In the genomic region with DNA sequence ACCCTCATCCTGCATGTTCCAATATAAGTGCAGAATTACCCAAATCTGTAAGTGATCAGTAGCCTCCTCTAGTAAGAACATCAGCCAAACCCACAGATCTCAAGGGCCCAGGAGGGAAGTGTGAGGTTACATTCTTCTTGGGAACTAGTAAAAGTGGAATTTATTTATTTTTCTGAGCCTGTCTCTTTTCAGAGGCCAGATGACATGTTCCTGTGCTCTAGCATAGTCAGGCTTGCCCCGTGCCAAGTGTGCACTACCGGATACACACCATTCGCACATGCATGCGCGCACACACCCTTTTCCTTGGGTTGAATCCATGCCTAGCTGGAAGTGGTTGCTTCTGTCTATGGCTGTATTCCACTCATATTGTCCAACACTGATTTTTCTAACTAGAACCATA, we compare ENCODE assay signal across 32 mouse cellular contexts. TPM values are rescaled to one million over a fixed set of nuclear protein-coding genes. Genes with fewer than 3 reads are reported as not detected.
A peak's percentile ranks its signal among the peaks of the same experiment; 100 is the strongest.
DNase-seq lines count a peak whose midpoint lies in the region; ATAC-seq lines count a peak whose summit lies in the region.
"Had no signal": no experiment of that assay in that cellular context is flagged by ENCODE, and none has a peak within 500 bp of the region (broad histone marks: within the 10 kb centered on the region; RNA-seq: fewer than 3 reads in every experiment).

No protein-coding gene starts in this region.

- peak; percentile 56 for ATAC-seq in lung, embryonic 16.5 days (ENCODE audit: low read depth)
- ATAC-seq in embryonic facial prominence, embryonic 14.5 days (ENCODE audit: low read depth) = peak; percentile 15; the same call in 1 of the 2 replicates
- ATAC-seq: CD4-positive, CD25-positive, alpha-beta regulatory T cell, adult 4 months; intestine, postnatal 0 days had no signal

- no peak overlapping the region for H3K9ac ChIP-seq in lung, embryonic 16.5 days (ENCODE audit: low read length)
- H3K9ac ChIP-seq in embryonic facial prominence, embryonic 14.5 days (ENCODE audit: low read depth, low read length) = no peak overlapping the region
- H3K9ac ChIP-seq: embryonic facial prominence, embryonic 13.5 days; forebrain, embryonic 12.5 days; forebrain, postnatal 0 days; heart, embryonic 12.5 days; hindbrain, embryonic 14.5 days had no signal

- no peak overlapping the region for H3K4me2 ChIP-seq in lung, embryonic 16.5 days (ENCODE audit: low read depth, low read length)
- no peak overlapping the region for H3K4me2 ChIP-seq in embryonic facial prominence, embryonic 14.5 days (ENCODE audit: low read depth, low read length)
- H3K4me2 ChIP-seq: embryonic facial prominence, embryonic 13.5 days; forebrain, embryonic 12.5 days; heart, embryonic 12.5 days; hindbrain, embryonic 14.5 days; liver, embryonic 11.5 days had no signal

- 84% methylated on average over 5 of the region's 5 CpGs for WGBS in heart, embryonic 10.5 days
- WGBS in lung, embryonic 16.5 days = 33% methylated on average over 5 of the region's 5 CpGs
- 57% methylated on average over 5 of the region's 5 CpGs for WGBS in embryonic facial prominence, embryonic 14.5 days

- no peaks in the 10 kb centered on the region; the same call in 1 of the 2 replicates for H3K27me3 ChIP-seq in heart, embryonic 10.5 days (ENCODE audit: insufficient read depth, poor library complexity, severe bottlenecking)
- H3K27me3 ChIP-seq in lung, embryonic 16.5 days (ENCODE audit: control insufficient read depth, insufficient read depth, low read depth, low read length) = no peaks in the 10 kb centered on the region
- H3K27me3 ChIP-seq in embryonic facial prominence, embryonic 14.5 days (replicated peaks; ENCODE audit: control insufficient read depth, insufficient read depth, low read length) = no peaks in the 10 kb centered on the region

- H3K4me3 ChIP-seq in heart, embryonic 10.5 days = no peak overlapping the region
- H3K4me3 ChIP-seq in lung, embryonic 16.5 days (ENCODE audit: low read length) = no peak overlapping the region
- no peak overlapping the region for H3K4me3 ChIP-seq in embryonic facial prominence, embryonic 14.5 days (ENCODE audit: low read depth, low read length)
- H3K4me3 ChIP-seq: embryonic facial prominence, embryonic 13.5 days; forebrain, embryonic 12.5 days; heart, embryonic 12.5 days had no signal

- no peak overlapping the region for H3K27ac ChIP-seq in heart, embryonic 10.5 days
- peak overlapping the region; percentile 54 for H3K27ac ChIP-seq in lung, embryonic 16.5 days (ENCODE audit: low read length)
- H3K27ac ChIP-seq in embryonic facial prominence, embryonic 14.5 days (replicated peaks; ENCODE audit: low read depth, low read length) = peak overlapping the region; percentile 10; the same call in 1 of the 2 replicates
- H3K27ac ChIP-seq: embryonic facial prominence, embryonic 13.5 days; forebrain, embryonic 12.5 days; hindbrain, embryonic 14.5 days had no signal

- no peaks in the 10 kb centered on the region for H3K36me3 ChIP-seq in heart, embryonic 10.5 days
- H3K36me3 ChIP-seq in lung, embryonic 16.5 days (ENCODE audit: control insufficient read depth, insufficient read depth, low read length) = no peaks in the 10 kb centered on the region
- H3K36me3 ChIP-seq in embryonic facial prominence, embryonic 14.5 days (ENCODE audit: control insufficient read depth, insufficient read depth, low read length) = no peaks in the 10 kb centered on the region
- H3K36me3 ChIP-seq: embryonic facial prominence, embryonic 13.5 days; forebrain, embryonic 12.5 days; heart, embryonic 12.5 days had no signal

- no peaks in the 10 kb centered on the region for H3K4me1 ChIP-seq in heart, embryonic 10.5 days
- H3K4me1 ChIP-seq in lung, embryonic 16.5 days (replicated peaks; ENCODE audit: control insufficient read depth, insufficient read depth, low read length) = peaks cover 18% of the 10 kb centered on the region
- H3K4me1 ChIP-seq in embryonic facial prominence, embryonic 14.5 days (ENCODE audit: control insufficient read depth, insufficient read depth, low read length) = peaks cover 6% of the 10 kb centered on the region; the same call in 1 of the 2 replicates
- H3K4me1 ChIP-seq: heart, embryonic 12.5 days had no signal

- no peaks in the 10 kb centered on the region for H3K9me3 ChIP-seq in heart, embryonic 10.5 days
- no peaks in the 10 kb centered on the region for H3K9me3 ChIP-seq in lung, embryonic 16.5 days (ENCODE audit: control insufficient read depth, low read length)
- no peaks in the 10 kb centered on the region for H3K9me3 ChIP-seq in embryonic facial prominence, embryonic 14.5 days (ENCODE audit: control insufficient read depth, low read length)
- H3K9me3 ChIP-seq: embryonic facial prominence, embryonic 13.5 days; forebrain, embryonic 12.5 days; heart, embryonic 12.5 days had no signal

- peak; percentile 28 for DNase-seq in heart, embryonic 10.5 days (ENCODE audit: low spot score)
- DNase-seq in heart, adult 18-20 months = no peak
- no peak for DNase-seq in lung, postnatal 10 days
- DNase-seq in embryonic facial prominence, embryonic 14.5 days (ENCODE audit: low spot score) = peak; percentile 68
- DNase-seq in frontal cortex, postnatal 36 days (ENCODE audit: low spot score in 2 of 2) = no peak
- DNase-seq in Muller cell, postnatal 12 days (ENCODE audit: inconsistent ontology term) = no peak
- DNase-seq: adrenal gland, adult 8-10 months; cerebellum, adult 8-10 months; gastrocnemius, postnatal 10 days; heart, postnatal 4 days; kidney, postnatal 25 days had no signal

RNA-seq across cellular contexts. Expression of gene Lap3, which starts 17.4 kb away (rescaled TPM):
- 96.1 and 96.5 TPM in 2 replicates for polyA plus RNA-seq in heart, embryonic 10.5 days (2016; fragmentation: Nextera tagmentation; extraction: Ambion mirVana)
- 100 to 1,000 TPM; 115 to 134 TPM for total RNA-seq in heart, adult 18-20 months (2021)
- 88.9 and 89.2 TPM in 2 replicates for polyA plus RNA-seq in lung, embryonic 16.5 days (2015; fragmentation: Nextera tagmentation; extraction: Ambion mirVana)
- 81.5 and 85.1 TPM in 2 replicates for polyA plus RNA-seq in embryonic facial prominence, embryonic 14.5 days (2014; fragmentation: Nextera tagmentation; extraction: Ambion mirVana)

RNA-seq across cellular contexts. Expression of gene Clrn2, which starts 22.2 kb away (rescaled TPM):
- polyA plus RNA-seq in heart, embryonic 10.5 days (2016; fragmentation: Nextera tagmentation; extraction: Ambion mirVana) = not detected in 2 replicates
- total RNA-seq in heart, adult 18-20 months (2021) = not detected
- polyA plus RNA-seq in lung, embryonic 16.5 days (2015; fragmentation: Nextera tagmentation; extraction: Ambion mirVana) = not detected in 2 replicates
- 0.22 and 0.31 TPM in 2 replicates for polyA plus RNA-seq in embryonic facial prominence, embryonic 14.5 days (2014; fragmentation: Nextera tagmentation; extraction: Ambion mirVana)
- total RNA-seq: adrenal gland, adult 8-10 months; forebrain, postnatal 0 days; gastrocnemius, postnatal 10 days; heart, postnatal 4 days; left cerebral cortex, postnatal 4 days; monocyte, adult 5-6 weeks had no signal
- polyA plus RNA-seq: CD4-positive, CD25-positive, alpha-beta regulatory T cell, adult 4 months; embryonic facial prominence, embryonic 13.5 days; forebrain, embryonic 12.5 days; forebrain, postnatal 0 days; gonadal fat pad, adult 2 months; heart, embryonic 12.5 days; heart, postnatal 0 days; intestine, postnatal 0 days; kidney, embryonic 14.5 days; liver, embryonic 11.5 days; liver, embryonic 16.5 days; midbrain, embryonic 14.5 days; neural tube, embryonic 14.5 days; small intestine, adult 2 months; stomach, embryonic 14.5 days; testis, adult 2 months; thymus, postnatal 0 days had no signal

RNA-seq across cellular contexts. Expression of gene Qdpr, which starts 25.7 kb away (rescaled TPM):
- 110 and 116 TPM in 2 replicates for polyA plus RNA-seq in heart, embryonic 10.5 days (2016; fragmentation: Nextera tagmentation; extraction: Ambion mirVana)
- total RNA-seq in heart, adult 18-20 months (2021) = 10 to 100 TPM; 90.5 to 92.1 TPM
- polyA plus RNA-seq in lung, embryonic 16.5 days (2015; fragmentation: Nextera tagmentation; extraction: Ambion mirVana) = 126 and 127 TPM in 2 replicates
- 122 and 125 TPM in 2 replicates for polyA plus RNA-seq in embryonic facial prominence, embryonic 14.5 days (2014; fragmentation: Nextera tagmentation; extraction: Ambion mirVana)

RNA-seq across cellular contexts. Expression of gene Med28, which starts 44.3 kb away (rescaled TPM):
- 229 and 242 TPM in 2 replicates for polyA plus RNA-seq in heart, embryonic 10.5 days (2016; fragmentation: Nextera tagmentation; extraction: Ambion mirVana)
- total RNA-seq in heart, adult 18-20 months (2021) = 10 to 100 TPM; 56.7 to 61.3 TPM
- polyA plus RNA-seq in lung, embryonic 16.5 days (2015; fragmentation: Nextera tagmentation; extraction: Ambion mirVana) = 232 and 240 TPM in 2 replicates
- polyA plus RNA-seq in embryonic facial prominence, embryonic 14.5 days (2014; fragmentation: Nextera tagmentation; extraction: Ambion mirVana) = 223 and 226 TPM in 2 replicates

Comparison
In these comparisons a context has a peak if more than half of its experiments do, and no peak if none do; other contexts are left out.
1. DNase-seq: peak in heart, embryonic 10.5 days (single experiment) and embryonic facial prominence, embryonic 14.5 days (single experiment); none in heart, adult 18-20 months (0 of 2), lung, postnatal 10 days (single experiment), frontal cortex, postnatal 36 days (0 of 2) and Muller cell, postnatal 12 days (single experiment).